Mouse (Mus musculus) neural tube, embryonic 13.5 days (tissue): ENCODE measurements around the gene Vrk1. TPM values are rescaled to one million over a fixed set of nuclear protein-coding genes. Genes with fewer than 3 reads are reported as not detected.
A peak's percentile ranks its signal among the peaks of the same experiment; 100 is the strongest.

Experiments used
- ATAC-seq: fragments of 200-750 bp; cut with Nextera tagmentation; 2 replicates; pipeline ENCODE4 v1.8.0; 2017; ENCODE audit warnings: low read depth, mild to moderate bottlenecking, moderate TSS enrichment, moderate library complexity
- H3K27ac ChIP-seq: fragments of 300-500 bp; sonication (generic); replicated peaks from 2 replicates; pipeline ENCODE4 v1.5.1; 2015; ENCODE audit warnings: moderate library complexity, mild to moderate bottlenecking, inconsistent platforms
- H3K27me3 ChIP-seq: fragments of 300-500 bp; sonication (generic); 2 replicates; pipeline ENCODE4 v1.6.1; 2015; ENCODE audit warnings: mild to moderate bottlenecking, inconsistent platforms
- H3K36me3 ChIP-seq: fragments of 300-500 bp; sonication (generic); 2 replicates; pipeline ENCODE4 v1.6.1; 2015; ENCODE audit warnings: mild to moderate bottlenecking, inconsistent platforms
- H3K4me1 ChIP-seq: fragments of 300-500 bp; sonication (generic); replicated peaks from 2 replicates; pipeline ENCODE4 v1.6.1; 2015; ENCODE audit warnings: inconsistent platforms
- H3K4me2 ChIP-seq: fragments of 300-500 bp; sonication (generic); 2 replicates; pipeline ENCODE4 v1.6.1; 2015; ENCODE audit warnings: inconsistent platforms, mild to moderate bottlenecking, moderate library complexity
- H3K4me3 ChIP-seq: fragments of 300-500 bp; sonication (generic); 2 replicates; pipeline ENCODE4 v1.5.1; 2015; ENCODE audit warnings: mild to moderate bottlenecking, inconsistent platforms
- H3K9ac ChIP-seq: fragments of 300-500 bp; sonication (generic); 2 replicates; pipeline ENCODE4 v1.6.1; 2015; ENCODE audit warnings: moderate library complexity, mild to moderate bottlenecking, inconsistent platforms
- H3K9me3 ChIP-seq: fragments of 300-500 bp; sonication (generic); 2 replicates; pipeline ENCODE4 v1.6.1; 2016; ENCODE audit warnings: inconsistent platforms
- WGBS: fragments of 180-500 bp; shearing (Covaris S2); methylation state at CpG from one replicate; pipeline ENCODE4 v1.1.7; 2015; 5-methylcytosine and 5-hydroxymethylcytosine counted together
- polyA plus RNA-seq: library from polyadenylated mRNA; unstranded; fragments of >200 nt; fragmentation: Nextera tagmentation; extraction: Ambion mirVana; gene quantifications from 2 replicates; pipeline ENCODE4 v1.2.1, GENCODE M21; 2015

Vrk1 gene
- polyA plus RNA-seq, 1 experiment from 2014 or later, result 36.4 TPM

- Histone ChIP-seq H3K4me1 (peaks cover 10% of the 10 kb centered on the region), H3K9me3 (no peaks in the 10 kb centered on the region), H3K36me3 (no peaks in the 10 kb centered on the region), H3K9ac (no peak overlapping the region), H3K27me3 (no peaks in the 10 kb centered on the region), H3K27ac (no peak overlapping the region), H3K4me3 (no peak overlapping the region), H3K4me2 (no peak overlapping the region)
- ATAC-seq, result no peak
- WGBS, result 81% methylated on average over 6 of the region's 6 CpGs
These were observed 3.8 kb upstream of the Vrk1 start for GRCm38 (mm10) chr12:106006218-106006617.

GRCm38 (mm10) chr12:106008348-106009050 lies 1.5 kb upstream of the Vrk1 start:
- H3K9ac ChIP-seq, result no peak overlapping the region
- no peak for ATAC-seq
- H3K27me3 ChIP-seq, result no peaks in the 10 kb centered on the region
- no peak overlapping the region for H3K4me2 ChIP-seq
- H3K36me3 ChIP-seq, result no peaks in the 10 kb centered on the region
- no peak overlapping the region for H3K4me3 ChIP-seq
- H3K4me1 ChIP-seq, result peaks cover 12% of the 10 kb centered on the region
- H3K27ac ChIP-seq, result no peak overlapping the region
- no peaks in the 10 kb centered on the region for H3K9me3 ChIP-seq
- 88% methylated on average over 22 of the region's 22 CpGs for WGBS

GRCm38 (mm10) chr12:106009122-106009870 lies 732 bp upstream of the Vrk1 start:
- Histone ChIP-seq H3K27ac (no peak overlapping the region), H3K4me1 (peaks cover 12% of the 10 kb centered on the region), H3K4me3 (peak overlapping the region; percentile 90), H3K4me2 (peak overlapping the region; percentile 46), H3K27me3 (no peaks in the 10 kb centered on the region), H3K9me3 (no peaks in the 10 kb centered on the region), H3K36me3 (no peaks in the 10 kb centered on the region), H3K9ac (peak overlapping the region; percentile 35; the same call in 1 of the 2 replicates)
- WGBS, result 83% methylated on average over 12 of the region's 12 CpGs
- no peak for ATAC-seq

- H3K9me3 ChIP-seq, result no peaks in the 10 kb centered on the region
- H3K4me1 ChIP-seq, result peaks cover 12% of the 10 kb centered on the region
- no peak overlapping the region for H3K9ac ChIP-seq
- no peak overlapping the region for H3K4me3 ChIP-seq
- no peaks in the 10 kb centered on the region for H3K27me3 ChIP-seq
- no peak overlapping the region for H3K27ac ChIP-seq
- no peaks in the 10 kb centered on the region for H3K36me3 ChIP-seq
- 71% methylated on average over 2 of the region's 2 CpGs for WGBS
- H3K4me2 ChIP-seq, result no peak overlapping the region
- no peak for ATAC-seq
These were observed 2.1 kb downstream of the Vrk1 start for GRCm38 (mm10) chr12:106012161-106012560.

- H3K27me3 ChIP-seq, result no peaks in the 10 kb centered on the region
- 93% methylated on average over 12 of the region's 12 CpGs for WGBS
- H3K9me3 ChIP-seq, result no peaks in the 10 kb centered on the region
- no peak for ATAC-seq
- no peak overlapping the region for H3K27ac ChIP-seq
- H3K36me3 ChIP-seq, result no peaks in the 10 kb centered on the region
- H3K4me1 ChIP-seq, result peaks cover 2% of the 10 kb centered on the region
- no peak overlapping the region for H3K4me3 ChIP-seq
- no peak overlapping the region for H3K4me2 ChIP-seq
- no peak overlapping the region for H3K9ac ChIP-seq
These were observed 6.4 kb downstream of the Vrk1 start for GRCm38 (mm10) chr12:106016265-106017012.

GRCm38 (mm10) chr12:106020063-106020462 lies 10.0 kb downstream of the Vrk1 start:
- H3K4me1 ChIP-seq, result no peaks in the 10 kb centered on the region
- H3K36me3 ChIP-seq, result no peaks in the 10 kb centered on the region
- H3K9me3 ChIP-seq, result no peaks in the 10 kb centered on the region
- H3K4me2 ChIP-seq, result no peak overlapping the region
- no peaks in the 10 kb centered on the region for H3K27me3 ChIP-seq
- WGBS, result 82% methylated on average over 4 of the region's 4 CpGs
- H3K9ac ChIP-seq, result no peak overlapping the region
- ATAC-seq, result no peak
- H3K27ac ChIP-seq, result no peak overlapping the region
- H3K4me3 ChIP-seq, result no peak overlapping the region

- no peak overlapping the region for H3K27ac ChIP-seq
- no peak for ATAC-seq
- H3K9ac ChIP-seq, result no peak overlapping the region
- H3K36me3 ChIP-seq, result peaks cover 11% of the 10 kb centered on the region; the same call in 1 of the 2 replicates
- H3K4me1 ChIP-seq, result no peaks in the 10 kb centered on the region
- H3K4me2 ChIP-seq, result no peak overlapping the region
- H3K27me3 ChIP-seq, result no peaks in the 10 kb centered on the region
- H3K4me3 ChIP-seq, result no peak overlapping the region
- no peaks in the 10 kb centered on the region for H3K9me3 ChIP-seq
- WGBS, result 94% methylated on average over 9 of the region's 9 CpGs
These were observed 13.6 kb downstream of the Vrk1 start for GRCm38 (mm10) chr12:106023652-106024051.

- Histone ChIP-seq H3K36me3 (peaks cover 12% of the 10 kb centered on the region; the same call in 1 of the 2 replicates), H3K27me3 (no peaks in the 10 kb centered on the region), H3K9ac (no peak overlapping the region), H3K4me1 (no peaks in the 10 kb centered on the region), H3K27ac (no peak overlapping the region), H3K4me3 (no peak overlapping the region), H3K4me2 (no peak overlapping the region), H3K9me3 (no peaks in the 10 kb centered on the region)
- WGBS, result 84% methylated on average over 6 of the region's 6 CpGs
- ATAC-seq, result no peak
These were observed 15.4 kb downstream of the Vrk1 start for GRCm38 (mm10) chr12:106025416-106025815.

GRCm38 (mm10) chr12:106026385-106027134 lies 16.5 kb downstream of the Vrk1 start:
- no peak overlapping the region for H3K27ac ChIP-seq
- no peaks in the 10 kb centered on the region for H3K4me1 ChIP-seq
- H3K9ac ChIP-seq, result no peak overlapping the region
- no peaks in the 10 kb centered on the region for H3K27me3 ChIP-seq
- H3K9me3 ChIP-seq, result no peaks in the 10 kb centered on the region
- 88% methylated on average over 16 of the region's 16 CpGs for WGBS
- peaks cover 12% of the 10 kb centered on the region; the same call in 1 of the 2 replicates for H3K36me3 ChIP-seq
- H3K4me2 ChIP-seq, result no peak overlapping the region
- ATAC-seq, result no peak
- H3K4me3 ChIP-seq, result no peak overlapping the region

- peaks cover 12% of the 10 kb centered on the region; the same call in 1 of the 2 replicates for H3K36me3 ChIP-seq
- ATAC-seq, result no peak
- no peaks in the 10 kb centered on the region for H3K4me1 ChIP-seq
- no peak overlapping the region for H3K4me3 ChIP-seq
- H3K27me3 ChIP-seq, result no peaks in the 10 kb centered on the region
- no peak overlapping the region for H3K27ac ChIP-seq
- no peak overlapping the region for H3K4me2 ChIP-seq
- no peaks in the 10 kb centered on the region for H3K9me3 ChIP-seq
- no peak overlapping the region for H3K9ac ChIP-seq
- WGBS, result 90% methylated on average over 5 of the region's 5 CpGs
These were observed 17.3 kb downstream of the Vrk1 start for GRCm38 (mm10) chr12:106027372-106027771.

GRCm38 (mm10) chr12:106029582-106029981 lies 19.6 kb downstream of the Vrk1 start:
- no peak overlapping the region for H3K4me3 ChIP-seq
- H3K9me3 ChIP-seq, result no peaks in the 10 kb centered on the region
- WGBS, result 86% methylated on average over 2 of the region's 2 CpGs
- H3K36me3 ChIP-seq, result peaks cover 12% of the 10 kb centered on the region; the same call in 1 of the 2 replicates
- no peaks in the 10 kb centered on the region for H3K27me3 ChIP-seq
- H3K9ac ChIP-seq, result no peak overlapping the region
- ATAC-seq, result no peak
- H3K4me2 ChIP-seq, result no peak overlapping the region
- H3K27ac ChIP-seq, result no peak overlapping the region
- no peaks in the 10 kb centered on the region; the same call in 1 of the 2 replicates for H3K4me1 ChIP-seq
